Mouse (Mus musculus) heart, adult 2 months (tissue): ENCODE measurements around the gene Slc22a20.

Experiments used
- EP300 ChIP-seq: fragments of 200-500 bp; IDR thresholded peaks from 2 replicates; pipeline ENCODE4 v1.6.1; 2011; ENCODE audit warnings: low read depth, low read length, control low read depth; ENCODE audit not compliant: insufficient read depth
- POLR2A ChIP-seq: fragments of 200-500 bp; IDR thresholded peaks from 2 replicates; pipeline ENCODE4 v1.6.1; 2011; ENCODE audit warnings: mild to moderate bottlenecking, low read depth, low read length, control low read depth; ENCODE audit not compliant: insufficient read depth

- TF ChIP-seq POLR2A: no peak
- no peak for TF ChIP-seq EP300
Observed at GRCm38 (mm10) chr19:5939715-5940114, 46.2 kb downstream of the Slc22a20 start.
